Mouse (Mus musculus) forebrain, embryonic 16.5 days (tissue): ENCODE measurements around the gene Nat8f6. TPM values are rescaled to one million over a fixed set of nuclear protein-coding genes. Genes with fewer than 3 reads are reported as not detected.
"Not testable (repeated sequence)": the region's sequence is repeated elsewhere in the genome, so short reads cannot be mapped to it uniquely, and the experiment has no call there.

Experiments used
- ATAC-seq: fragments of 200-750 bp; cut with Nextera tagmentation; 2 replicates; pipeline ENCODE4 v1.8.0; 2017; ENCODE audit warnings: mild to moderate bottlenecking, moderate library complexity
- H3K27ac ChIP-seq: fragments of 300-500 bp; sonication (generic); 2 replicates; pipeline ENCODE4 v1.5.1; 2014; ENCODE audit warnings: low read length, control low read depth
- H3K27me3 ChIP-seq: fragments of 300-500 bp; sonication (generic); replicated peaks from 2 replicates; pipeline ENCODE4 v1.6.1; 2014; ENCODE audit warnings: low read length; ENCODE audit not compliant: control insufficient read depth, insufficient read depth
- H3K36me3 ChIP-seq: fragments of 300-500 bp; sonication (generic); 2 replicates; pipeline ENCODE4 v1.6.1; 2014; ENCODE audit not compliant: control insufficient read depth, insufficient read depth
- H3K4me1 ChIP-seq: fragments of 300-500 bp; sonication (generic); replicated peaks from 2 replicates; pipeline ENCODE4 v1.6.1; 2014; ENCODE audit warnings: low read length; ENCODE audit not compliant: control insufficient read depth, insufficient read depth
- H3K4me2 ChIP-seq: fragments of 300-500 bp; sonication (generic); 2 replicates; pipeline ENCODE4 v1.6.1; 2014; ENCODE audit warnings: mild to moderate bottlenecking, low read length, control low read depth
- H3K4me3 ChIP-seq: fragments of 300-500 bp; sonication (generic); replicated peaks from 2 replicates; pipeline ENCODE4 v1.5.1; 2014; ENCODE audit warnings: mild to moderate bottlenecking, low read length, control low read depth
- H3K9ac ChIP-seq: fragments of 300-500 bp; sonication (generic); replicated peaks from 2 replicates; pipeline ENCODE4 v1.6.1; 2014; ENCODE audit warnings: low read depth, low read length, control low read depth
- H3K9me3 ChIP-seq: fragments of 300-500 bp; sonication (generic); 2 replicates; pipeline ENCODE4 v1.6.1; 2016; ENCODE audit warnings: low read length; ENCODE audit not compliant: control insufficient read depth
- WGBS: fragments of 180-500 bp; shearing (Covaris S2); extraction: QIAGEN DNeasy Blood & Tissue Kit; methylation state at CpG from one replicate; pipeline ENCODE4 v1.1.7; 2014; 5-methylcytosine and 5-hydroxymethylcytosine counted together
- polyA plus RNA-seq: library from polyadenylated mRNA; unstranded; fragments of >200 nt; fragmentation: Nextera tagmentation; extraction: Ambion mirVana; gene quantifications from 2 replicates; pipeline ENCODE4 v1.2.1, GENCODE M21; 2015

Gene Nat8f6
- polyA plus RNA-seq, 1 experiment from 2014 or later, result not detected

GRCm38 (mm10) chr6:85861247-85861646, 40.5 kb upstream of the Nat8f6 start:
- Histone ChIP-seq H3K4me2 (no peak overlapping the region), H3K4me1 (no peaks in the 10 kb centered on the region), H3K36me3 (no peaks in the 10 kb centered on the region), H3K4me3 (no peak overlapping the region), H3K9ac (no peak overlapping the region), H3K27ac (no peak overlapping the region), H3K9me3 (no peaks in the 10 kb centered on the region), H3K27me3 (no peaks in the 10 kb centered on the region)
- no peak for ATAC-seq
- 85% methylated on average over 3 of the region's 3 CpGs for WGBS

DNA sequence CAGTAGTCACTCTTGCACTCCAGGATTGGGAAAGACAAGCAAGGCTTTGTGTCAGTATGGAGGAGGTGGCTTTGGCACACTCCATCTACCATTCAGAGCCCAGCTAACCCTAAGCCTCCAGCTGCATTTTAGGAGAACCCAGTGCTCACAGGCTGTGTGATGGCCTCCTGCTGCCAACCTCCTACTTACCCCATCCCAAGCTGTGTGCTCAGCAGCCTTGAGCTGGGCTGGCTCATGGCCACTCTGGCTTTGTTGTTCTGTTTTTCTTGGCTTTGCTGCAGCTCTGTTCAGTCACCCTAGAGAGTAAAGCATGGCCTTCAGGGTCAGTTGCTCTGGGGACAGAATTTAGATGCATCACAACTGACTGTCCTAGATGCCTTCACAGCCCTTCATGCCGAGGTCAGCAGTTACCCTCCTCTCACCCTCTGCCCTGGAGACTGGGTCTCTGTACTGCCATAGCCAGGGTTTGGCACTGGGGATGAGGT, 35.5 kb upstream of the Nat8f6 start:
- Histone ChIP-seq H3K27ac (no peak overlapping the region), H3K9me3 (no peaks in the 10 kb centered on the region), H3K4me1 (no peaks in the 10 kb centered on the region), H3K27me3 (no peaks in the 10 kb centered on the region), H3K4me3 (no peak overlapping the region), H3K9ac (no peak overlapping the region), H3K36me3 (no peaks in the 10 kb centered on the region), H3K4me2 (no peak overlapping the region)
- WGBS, result 64% methylated on average over 1 of the region's 1 CpGs
- peak; percentile 82 for ATAC-seq

DNA sequence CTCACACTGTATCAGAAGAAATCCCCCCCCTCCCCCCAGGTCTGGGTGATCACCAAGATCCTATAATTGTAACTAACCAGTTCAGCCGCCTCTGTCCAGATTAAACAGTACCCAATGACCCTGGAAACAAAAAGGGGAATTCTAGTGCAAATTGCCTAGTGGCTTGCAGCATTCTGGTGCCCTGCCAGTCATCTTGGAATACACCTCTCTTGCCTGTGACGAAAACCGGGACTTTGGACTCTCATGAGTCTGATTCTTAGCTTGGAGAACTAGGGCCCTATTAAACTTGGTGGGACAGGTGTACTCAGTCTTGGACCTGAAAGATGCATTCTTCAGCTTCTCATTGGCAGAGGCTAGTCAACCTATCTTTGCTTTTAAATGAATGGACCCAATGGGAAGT, 32.7 kb upstream of the Nat8f6 start:
- Histone ChIP-seq H3K4me2 (no peak overlapping the region), H3K4me3 (no peak overlapping the region), H3K4me1 (no peaks in the 10 kb centered on the region), H3K9me3 (no peaks in the 10 kb centered on the region), H3K27ac (no peak overlapping the region), H3K27me3 (no peaks in the 10 kb centered on the region), H3K36me3 (no peaks in the 10 kb centered on the region), H3K9ac (no peak overlapping the region)
- no peak for ATAC-seq
- 71% methylated on average over 3 of the region's 3 CpGs for WGBS

GRCm38 (mm10) chr6:85851062-85851773, 30.5 kb upstream of the Nat8f6 start:
- Histone ChIP-seq H3K9ac (no peak overlapping the region), H3K27ac (no peak overlapping the region), H3K27me3 (no peaks in the 10 kb centered on the region), H3K4me3 (no peak overlapping the region), H3K4me2 (no peak overlapping the region), H3K9me3 (no peaks in the 10 kb centered on the region), H3K4me1 (peaks cover 6% of the 10 kb centered on the region; the same call in 1 of the 2 replicates), H3K36me3 (no peaks in the 10 kb centered on the region)
- ATAC-seq, result no peak
- 87% methylated on average over 7 of the region's 7 CpGs for WGBS

- no peak overlapping the region for H3K4me3 ChIP-seq
- no peak overlapping the region for H3K27ac ChIP-seq
- H3K36me3 ChIP-seq, result no peaks in the 10 kb centered on the region
- no peak overlapping the region for H3K9ac ChIP-seq
- no peak for ATAC-seq
- H3K27me3 ChIP-seq, result no peaks in the 10 kb centered on the region
- peaks cover 6% of the 10 kb centered on the region; the same call in 1 of the 2 replicates for H3K4me1 ChIP-seq
- H3K9me3 ChIP-seq, result no peaks in the 10 kb centered on the region
- H3K4me2 ChIP-seq, result no peak overlapping the region
- 13% methylated on average over 2 of the region's 2 CpGs for WGBS
These were observed 28.5 kb upstream of the Nat8f6 start for GRCm38 (mm10) chr6:85849240-85849639.

DNA sequence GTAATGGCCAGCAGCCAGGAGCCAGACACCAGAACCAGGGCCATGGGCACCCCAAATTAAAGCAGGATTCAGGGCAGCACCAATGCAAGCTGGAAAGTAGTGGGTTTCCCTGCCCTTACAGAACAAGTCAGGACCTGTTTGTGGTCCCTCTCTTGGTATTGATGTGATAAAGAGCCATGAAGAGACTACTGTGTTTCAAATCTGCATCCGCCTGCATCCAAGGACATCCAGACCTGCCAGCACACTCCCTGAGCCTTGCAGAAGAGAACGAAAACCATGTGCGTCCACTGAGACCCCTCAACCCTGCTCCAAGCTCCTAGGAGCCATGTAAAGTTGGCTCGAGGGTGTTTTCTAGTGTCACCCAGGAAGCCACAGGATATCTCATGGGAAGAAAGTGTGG, 27.4 kb upstream of the Nat8f6 start:
- no peaks in the 10 kb centered on the region for H3K27me3 ChIP-seq
- H3K4me3 ChIP-seq, result no peak overlapping the region
- H3K9me3 ChIP-seq, result no peaks in the 10 kb centered on the region
- H3K27ac ChIP-seq, result no peak overlapping the region
- 87% methylated on average over 4 of the region's 4 CpGs for WGBS
- ATAC-seq, result no peak
- no peak overlapping the region for H3K9ac ChIP-seq
- H3K36me3 ChIP-seq, result no peaks in the 10 kb centered on the region
- peaks cover 6% of the 10 kb centered on the region; the same call in 1 of the 2 replicates for H3K4me1 ChIP-seq
- no peak overlapping the region for H3K4me2 ChIP-seq

GRCm38 (mm10) chr6:85846921-85847320, 26.2 kb upstream of the Nat8f6 start:
- H3K27me3 ChIP-seq, result no peaks in the 10 kb centered on the region
- no peak overlapping the region for H3K4me2 ChIP-seq
- no peak for ATAC-seq
- H3K9me3 ChIP-seq, result no peaks in the 10 kb centered on the region
- no peak overlapping the region for H3K27ac ChIP-seq
- WGBS, result 48% methylated on average over 1 of the region's 1 CpGs
- H3K4me1 ChIP-seq, result peaks cover 6% of the 10 kb centered on the region; the same call in 1 of the 2 replicates
- H3K4me3 ChIP-seq, result no peak overlapping the region
- no peak overlapping the region for H3K9ac ChIP-seq
- no peaks in the 10 kb centered on the region for H3K36me3 ChIP-seq

- not testable (repeated sequence) for H3K27me3 ChIP-seq, H3K4me2 ChIP-seq, H3K4me1 ChIP-seq, H3K9ac ChIP-seq, H3K36me3 ChIP-seq, H3K27ac ChIP-seq, H3K4me3 ChIP-seq, H3K9me3 ChIP-seq, ATAC-seq
- WGBS, result 73% methylated on average over 25 of the region's 25 CpGs
These were observed 23.1 kb upstream of the Nat8f6 start for GRCm38 (mm10) chr6:85843677-85844458.

GRCm38 (mm10) chr6:85839982-85840381, 19.2 kb upstream of the Nat8f6 start:
- Histone ChIP-seq H3K9me3 (no peaks in the 10 kb centered on the region), H3K4me3 (no peak overlapping the region), H3K4me1 (peaks cover 4% of the 10 kb centered on the region), H3K4me2 (no peak overlapping the region), H3K27me3 (no peaks in the 10 kb centered on the region), H3K9ac (no peak overlapping the region), H3K36me3 (no peaks in the 10 kb centered on the region), H3K27ac (no peak overlapping the region)
- 5% methylated on average over 4 of the region's 4 CpGs for WGBS
- ATAC-seq, result peak; percentile 63; the same call in 1 of the 2 replicates
